Mouse (Mus musculus): Measurements from ENCODE around the gene Dpy19l2.
"Not testable (repeated sequence)": the region's sequence is repeated elsewhere in the genome, so short reads cannot be mapped to it uniquely, and the experiment has no call there.

The Dpy19l2 gene

GRCm38 (mm10) chr9:24695700-24696404 is at the start of gene Dpy19l2:
Gene Dpy19l2, minus strand, starts transcription at chr9:24696293.
- peak; percentile 9 to 33 for DNase-seq (ENCODE audit: low spot score in 2 of 2)

DNA sequence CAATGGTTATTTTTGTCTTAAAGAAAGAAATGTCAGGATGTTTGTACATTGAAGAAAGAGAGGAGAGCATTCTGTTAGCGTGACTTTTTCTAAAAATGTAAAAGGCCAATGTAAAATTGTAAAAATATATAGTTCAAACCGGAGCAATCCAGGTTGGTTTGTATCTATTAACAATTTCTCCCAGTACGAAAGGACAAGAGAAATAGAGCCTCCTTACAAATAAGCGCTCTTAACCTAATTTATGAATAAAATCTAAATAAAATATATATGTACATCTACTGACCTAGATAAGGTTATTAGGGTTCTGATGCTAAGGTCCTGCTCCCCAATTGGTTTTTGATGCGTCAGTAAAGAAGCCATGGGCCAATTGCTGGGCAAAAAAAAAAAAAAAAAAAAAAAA is 48.9 kb upstream of the Dpy19l2 start:
- DNase-seq (ENCODE audit: low spot score in 2 of 2) = no peak

DNA sequence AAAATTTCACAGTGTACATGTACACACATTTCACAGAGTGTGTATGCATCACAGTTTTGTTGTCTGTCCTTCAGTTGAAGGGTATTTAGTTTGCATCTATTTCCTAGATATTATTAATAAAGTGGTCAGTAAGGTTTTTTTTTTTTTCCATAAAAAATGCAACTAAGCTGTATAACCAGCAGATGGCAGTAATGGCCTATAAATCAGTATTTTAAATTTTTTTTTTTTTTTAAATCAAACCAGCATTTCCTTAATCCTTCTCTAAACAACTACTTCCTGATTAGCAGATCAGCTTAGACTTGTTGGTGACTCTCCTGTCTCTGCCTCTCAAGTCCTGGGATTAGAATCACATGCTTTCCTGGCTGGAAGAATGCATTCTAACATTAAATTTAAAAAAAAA is 5.2 kb upstream of the Dpy19l2 start:
- DNase-seq (ENCODE audit: low spot score in 2 of 2) = no peak

DNA sequence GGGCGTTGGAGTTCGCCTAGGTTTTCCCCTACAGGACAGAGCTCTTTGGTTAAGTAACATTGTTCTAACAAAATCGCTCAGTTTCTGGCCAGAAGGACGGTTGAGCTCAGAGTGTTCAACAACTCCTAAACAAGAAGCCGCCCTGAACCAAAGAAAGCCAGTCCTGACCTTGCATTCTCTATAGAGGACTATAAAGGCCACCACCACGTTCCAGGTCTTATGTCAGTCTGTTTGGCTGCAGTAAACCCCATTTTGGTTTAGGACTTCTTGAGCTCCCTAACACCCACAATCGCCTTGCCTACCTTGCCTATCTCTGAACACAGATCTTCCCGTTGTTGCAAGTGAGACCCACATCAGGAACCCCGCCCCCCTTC is 299 bp upstream of the Dpy19l2 start:
- no peak for DNase-seq (ENCODE audit: low spot score in 2 of 2)

- not testable (repeated sequence) for DNase-seq (ENCODE audit: low spot score in 2 of 2)
Measured at GRCm38 (mm10) chr9:24637341-24637740, 58.8 kb downstream of the Dpy19l2 start.

DNA sequence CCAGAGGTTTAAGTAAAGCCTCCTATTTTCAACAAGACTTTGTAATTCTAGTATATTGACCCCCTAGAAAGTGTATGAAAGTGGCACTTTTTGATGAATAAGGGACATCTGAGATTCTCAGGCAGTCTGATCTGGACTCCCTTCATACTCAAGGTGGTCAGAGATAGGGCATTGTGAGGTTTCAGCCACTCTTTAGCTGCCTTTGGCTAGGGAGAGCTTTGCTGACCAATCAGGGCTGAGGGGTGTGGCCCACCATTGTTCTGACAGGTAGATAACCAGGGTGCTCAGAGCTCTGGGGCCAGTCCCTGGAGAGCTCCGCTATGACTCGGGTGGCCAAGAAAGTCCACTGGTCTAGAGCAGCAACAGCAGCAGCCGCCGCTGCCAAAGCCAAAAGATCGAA is 71.2 kb downstream of the Dpy19l2 start, which contains the start of gene Cypt4:
TSS of gene Cypt4 (plus strand) at position 301 of the 400 bp plus-strand sequence.
- no peak for DNase-seq (ENCODE audit: low spot score in 2 of 2)

DNA sequence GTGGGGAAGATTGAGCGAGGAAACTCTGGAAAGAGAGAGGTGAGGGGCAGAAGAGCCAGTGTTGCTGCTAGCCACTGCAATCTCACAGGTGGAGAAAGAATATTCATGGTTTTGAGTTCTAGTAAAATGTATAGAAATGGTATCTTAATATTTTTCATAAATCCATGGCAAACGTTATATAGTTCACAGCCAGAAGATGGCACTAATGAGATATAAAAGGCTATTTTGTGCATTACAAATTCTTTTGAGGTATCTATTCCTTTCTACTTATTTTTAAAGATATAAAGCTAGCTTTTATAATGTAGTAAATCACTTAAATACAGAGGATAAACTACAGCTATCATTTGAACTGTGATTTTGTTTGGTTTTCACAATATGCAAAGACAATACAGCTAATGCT is 157.9 kb downstream of the Dpy19l2 start:
- no peak for DNase-seq (ENCODE audit: low spot score in 2 of 2)

DNA sequence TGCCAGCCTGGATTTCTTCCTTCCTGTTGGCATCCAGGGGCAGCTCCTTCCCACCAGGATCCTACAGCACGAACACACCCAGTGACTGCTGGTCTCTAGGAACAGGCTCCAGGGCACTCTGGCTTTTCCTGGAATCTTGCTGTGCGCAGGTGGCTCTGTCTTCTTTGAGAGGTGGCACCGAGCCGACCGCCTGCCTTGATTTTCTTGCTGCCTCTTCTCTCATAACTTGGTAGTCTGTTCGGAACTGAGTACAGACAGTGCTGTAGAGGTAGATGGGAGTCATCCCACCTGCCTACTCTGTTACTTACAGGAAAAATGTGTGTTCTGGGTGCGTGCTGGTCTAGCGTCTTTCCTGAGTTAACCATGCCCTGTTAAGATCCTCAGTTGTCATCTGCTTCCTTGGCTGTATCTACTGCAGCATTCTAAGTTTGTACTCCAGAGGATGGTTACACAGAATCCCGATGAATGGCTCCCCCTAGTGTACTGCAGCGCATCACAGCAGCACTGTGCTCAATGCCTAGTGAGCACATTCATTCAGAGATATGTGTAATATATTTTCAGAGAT is 179.4 kb downstream of the Dpy19l2 start:
- peak; percentile 50 to 65 for DNase-seq (ENCODE audit: low spot score in 2 of 2)

DNA sequence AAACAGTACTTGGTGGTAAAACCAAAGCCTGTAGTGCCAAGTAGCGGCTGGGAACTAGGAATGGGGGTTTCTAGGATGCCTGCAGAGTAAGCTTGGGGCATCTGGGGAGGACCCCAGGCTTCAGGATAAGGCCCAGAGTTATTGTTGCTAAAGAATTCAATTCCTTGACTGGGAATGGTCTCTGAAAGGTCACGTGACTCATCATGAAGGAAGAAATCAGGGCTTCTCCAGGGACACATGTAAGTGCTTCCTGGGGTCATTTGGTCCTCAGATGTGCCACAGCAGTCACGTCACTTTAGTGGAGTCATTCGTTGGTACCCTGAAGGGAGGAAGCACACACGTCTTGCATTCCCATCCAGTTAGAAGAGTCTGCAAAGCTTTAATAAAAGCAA is 182.0 kb downstream of the Dpy19l2 start:
- DNase-seq (ENCODE audit: low spot score in 2 of 2) = no peak

DNA sequence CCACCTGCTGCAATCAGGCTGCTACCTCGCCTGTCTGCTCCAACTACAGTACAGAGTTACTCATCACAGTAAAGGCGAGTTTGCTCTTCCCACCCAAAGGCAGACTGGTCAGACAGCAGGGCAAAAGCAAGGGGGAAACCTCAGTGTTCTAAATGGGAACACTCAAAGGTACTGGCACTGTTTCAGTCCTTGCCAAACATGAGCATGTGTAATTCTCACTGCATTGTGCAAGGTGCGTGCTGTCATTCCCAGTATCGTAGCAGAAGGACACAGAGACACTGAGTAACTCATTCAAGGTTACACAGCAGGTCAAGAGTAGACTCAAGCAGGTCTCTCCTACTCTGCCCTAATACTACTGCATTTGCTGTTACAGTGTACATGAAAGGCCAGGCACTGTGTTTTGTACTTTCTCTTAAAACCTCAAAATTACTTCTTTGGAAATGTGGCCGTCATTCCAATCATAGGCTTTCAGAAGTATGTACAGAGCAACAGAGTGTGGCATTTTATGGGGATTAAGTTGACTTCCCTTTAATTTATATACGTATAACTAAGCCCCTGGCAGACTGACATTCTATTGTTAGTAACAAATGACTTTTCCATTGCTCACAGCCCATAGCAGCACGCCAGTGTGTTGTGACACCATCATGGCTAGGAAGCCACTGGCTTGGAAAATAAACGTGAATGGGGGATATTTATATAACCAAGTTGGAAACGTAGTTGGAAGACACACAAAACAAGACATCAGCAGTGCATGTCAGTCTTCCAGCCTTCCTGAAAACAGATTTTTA is 182.6 kb downstream of the Dpy19l2 start:
- no peak for DNase-seq (ENCODE audit: low spot score in 2 of 2)

DNA sequence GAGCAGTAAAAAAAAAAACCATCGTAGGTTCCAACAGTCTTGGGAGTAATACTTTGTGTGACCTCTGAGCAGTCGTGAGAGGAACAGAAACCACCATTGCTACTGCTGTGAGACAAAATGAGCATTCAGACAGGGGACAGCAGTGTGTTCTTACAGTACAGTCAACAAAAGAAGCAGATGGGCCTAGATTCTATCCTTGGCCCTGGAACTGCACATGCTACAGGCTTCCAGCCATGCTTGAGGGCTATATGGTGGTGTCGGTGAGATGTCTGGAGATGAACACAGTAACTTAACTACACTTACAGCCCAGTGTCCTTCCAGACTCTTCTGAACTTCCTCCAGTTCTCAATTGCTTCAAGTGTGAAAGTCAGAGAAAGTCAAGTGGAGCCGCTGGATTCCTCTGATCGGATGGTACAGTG is 184.0 kb downstream of the Dpy19l2 start:
- no peak for DNase-seq (ENCODE audit: low spot score in 2 of 2)

DNA sequence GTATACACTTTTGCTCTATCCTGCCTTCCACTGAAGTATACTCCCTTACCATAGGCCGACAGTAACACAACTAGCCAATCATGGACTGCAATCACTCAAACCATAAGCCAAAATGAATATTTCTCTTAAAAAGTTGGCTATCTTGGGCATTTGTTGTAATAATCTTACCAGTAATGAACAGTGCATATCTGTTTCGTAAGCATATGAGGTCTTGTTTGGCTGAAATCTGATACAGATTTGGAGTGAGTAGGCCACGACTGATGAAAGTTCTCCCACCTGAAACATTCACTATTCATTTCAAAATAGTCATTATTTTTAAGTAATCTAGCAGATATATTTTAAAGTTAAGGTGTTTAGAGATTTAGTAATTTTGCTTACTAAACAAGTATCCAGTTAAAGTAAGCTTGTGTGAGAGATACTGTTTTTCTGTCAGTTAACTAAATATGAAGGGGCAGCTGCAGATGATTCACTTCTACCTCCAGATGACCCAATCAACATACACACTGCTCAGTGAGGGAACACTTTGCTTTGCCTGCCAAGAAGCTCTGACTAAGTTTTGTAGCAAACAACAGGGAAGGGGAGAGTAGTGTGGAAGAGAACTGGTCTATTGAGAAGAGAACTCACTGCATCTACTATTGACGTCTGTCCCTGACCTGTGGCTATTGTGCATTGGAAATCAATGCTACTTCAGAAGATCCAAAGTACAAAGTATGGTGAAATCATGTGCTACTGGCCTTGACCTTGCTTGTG is 184.5 kb downstream of the Dpy19l2 start:
- DNase-seq (ENCODE audit: low spot score in 2 of 2) = no peak

DNA sequence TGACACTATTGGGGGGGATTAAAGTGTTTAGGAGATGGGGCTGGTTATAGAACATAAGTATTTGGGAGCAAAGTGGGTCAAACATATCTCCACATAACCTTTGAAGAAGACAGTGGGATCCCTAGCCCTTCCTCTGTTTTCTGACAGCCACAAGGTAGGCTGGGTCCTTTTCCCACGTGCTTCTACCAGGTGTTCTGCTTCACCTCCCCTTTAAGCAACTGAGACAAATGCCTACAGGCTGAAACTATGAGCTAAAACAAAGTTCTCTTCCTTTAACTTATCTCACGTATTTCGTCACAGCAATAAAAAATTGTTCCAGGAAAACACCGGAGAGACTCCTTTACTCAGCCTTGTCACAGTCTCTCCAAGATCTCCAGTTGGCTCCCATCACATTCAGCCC is 187.2 kb downstream of the Dpy19l2 start:
- DNase-seq (ENCODE audit: low spot score in 2 of 2) = no peak

Data from frontal cortex, postnatal 10 days (tissue).